In genomic region chr4:133625621-133626071, GRCm38 (mm10) we compare ENCODE assay signal across 9 mouse cellular contexts. TPM values are rescaled to one million over a fixed set of nuclear protein-coding genes. Genes with fewer than 3 reads are reported as not detected.
DNase-seq lines count a peak whose midpoint lies in the region; ATAC-seq lines count a peak whose summit lies in the region.
"Had no signal": no experiment of that assay in that cellular context is flagged by ENCODE, and none has a peak within 500 bp of the region (broad histone marks: within the 10 kb centered on the region; RNA-seq: fewer than 3 reads in every experiment).

No protein-coding gene starts in this region.

- no peak overlapping the region for H3K27ac ChIP-seq in midbrain, embryonic 11.5 days (ENCODE audit: low read depth, low read length)
- H3K27ac ChIP-seq in midbrain, embryonic 15.5 days, result no peak overlapping the region
- H3K27ac ChIP-seq in embryonic facial prominence, embryonic 13.5 days, result peak overlapping the region; percentile 28; the same call in 1 of the 2 replicates
- H3K27ac ChIP-seq in intestine, embryonic 15.5 days, result 0 out of 2 replicates have a peak overlapping the region, but pooled peaks have one; percentile 3
- peak overlapping the region; percentile 72 for H3K27ac ChIP-seq in stomach, embryonic 16.5 days (ENCODE audit: low read length)

- no peak overlapping the region for H3K4me3 ChIP-seq in midbrain, embryonic 11.5 days (ENCODE audit: low read depth, low read length)
- H3K4me3 ChIP-seq in midbrain, embryonic 15.5 days, result no peak overlapping the region
- no peak overlapping the region for H3K4me3 ChIP-seq in embryonic facial prominence, embryonic 13.5 days
- H3K4me3 ChIP-seq in intestine, embryonic 15.5 days (replicated peaks), result no peak overlapping the region
- no peak overlapping the region for H3K4me3 ChIP-seq in stomach, embryonic 16.5 days (replicated peaks; ENCODE audit: low read length)
- H3K4me3 ChIP-seq: erythroblast, embryonic 14.5 days had no signal

- no peak overlapping the region for H3K4me2 ChIP-seq in midbrain, embryonic 11.5 days
- no peak overlapping the region for H3K4me2 ChIP-seq in midbrain, embryonic 15.5 days
- H3K4me2 ChIP-seq in embryonic facial prominence, embryonic 13.5 days, result no peak overlapping the region
- H3K4me2 ChIP-seq in intestine, embryonic 15.5 days (replicated peaks), result no peak overlapping the region
- no peak overlapping the region for H3K4me2 ChIP-seq in stomach, embryonic 16.5 days (ENCODE audit: low read depth, low read length)

- DNase-seq in midbrain, embryonic 11.5 days (ENCODE audit: low spot score, missing footprints), result peak; percentile 83
- peak; percentile 87 to 92 for DNase-seq in lung, adult 18-20 months
- DNase-seq in right cerebral cortex, postnatal 4 days, result no peak
- no peak for DNase-seq in right cerebral cortex, postnatal 14 days

- H3K27me3 ChIP-seq in midbrain, embryonic 11.5 days (ENCODE audit: control insufficient read depth, insufficient read depth, low read length), result no peaks in the 10 kb centered on the region
- H3K27me3 ChIP-seq in midbrain, embryonic 15.5 days (replicated peaks), result no peaks in the 10 kb centered on the region
- H3K27me3 ChIP-seq in embryonic facial prominence, embryonic 13.5 days, result no peaks in the 10 kb centered on the region
- H3K27me3 ChIP-seq in intestine, embryonic 15.5 days (replicated peaks), result no peaks in the 10 kb centered on the region
- no peaks in the 10 kb centered on the region for H3K27me3 ChIP-seq in stomach, embryonic 16.5 days (ENCODE audit: control insufficient read depth, insufficient read depth, low read length)

- peaks cover 6% of the 10 kb centered on the region for H3K36me3 ChIP-seq in midbrain, embryonic 11.5 days (ENCODE audit: control insufficient read depth, insufficient read depth, low read length)
- H3K36me3 ChIP-seq in midbrain, embryonic 15.5 days (replicated peaks), result peaks cover 8% of the 10 kb centered on the region; the same call in 1 of the 2 replicates
- peaks cover 46% of the 10 kb centered on the region for H3K36me3 ChIP-seq in embryonic facial prominence, embryonic 13.5 days
- H3K36me3 ChIP-seq in intestine, embryonic 15.5 days, result 0 out of 2 replicates have a peak, but pooled peaks cover 3% of the 10 kb centered on the region
- no peaks in the 10 kb centered on the region for H3K36me3 ChIP-seq in stomach, embryonic 16.5 days (ENCODE audit: control insufficient read depth, insufficient read depth, low read length)

- H3K4me1 ChIP-seq in midbrain, embryonic 11.5 days (ENCODE audit: control insufficient read depth, insufficient read depth, low read length), result no peaks in the 10 kb centered on the region
- peaks cover 6% of the 10 kb centered on the region; the same call in 1 of the 2 replicates for H3K4me1 ChIP-seq in midbrain, embryonic 15.5 days
- peaks cover 6% of the 10 kb centered on the region for H3K4me1 ChIP-seq in embryonic facial prominence, embryonic 13.5 days
- no peaks in the 10 kb centered on the region for H3K4me1 ChIP-seq in intestine, embryonic 15.5 days (replicated peaks)
- peaks cover 4% of the 10 kb centered on the region; the same call in 1 of the 2 replicates for H3K4me1 ChIP-seq in stomach, embryonic 16.5 days (ENCODE audit: control insufficient read depth, insufficient read depth, low read length)

- no peaks in the 10 kb centered on the region for H3K9me3 ChIP-seq in midbrain, embryonic 11.5 days (ENCODE audit: control insufficient read depth, low read length)
- no peaks in the 10 kb centered on the region for H3K9me3 ChIP-seq in midbrain, embryonic 15.5 days
- H3K9me3 ChIP-seq in embryonic facial prominence, embryonic 13.5 days, result no peaks in the 10 kb centered on the region
- H3K9me3 ChIP-seq in intestine, embryonic 15.5 days, result no peaks in the 10 kb centered on the region
- H3K9me3 ChIP-seq in stomach, embryonic 16.5 days (replicated peaks; ENCODE audit: control insufficient read depth, low read length), result no peaks in the 10 kb centered on the region

- ATAC-seq in midbrain, embryonic 11.5 days (ENCODE audit: low FRiP score), result no peak
- ATAC-seq in midbrain, embryonic 15.5 days (replicated peaks), result no peak
- ATAC-seq in embryonic facial prominence, embryonic 13.5 days (ENCODE audit: insufficient number of reproducible peaks, insufficient read depth, low FRiP score, low TSS enrichment, low read depth), result no peak
- ATAC-seq in intestine, embryonic 15.5 days, result 0 out of 2 replicates have a peak, but pooled peaks have one; percentile 23
- peak; percentile 39; the same call in 1 of the 2 replicates for ATAC-seq in stomach, embryonic 16.5 days (ENCODE audit: insufficient read depth, low FRiP score)

- WGBS in midbrain, embryonic 11.5 days, result 44% methylated on average over 11 of the region's 11 CpGs
- 44% methylated on average over 11 of the region's 11 CpGs for WGBS in midbrain, embryonic 15.5 days
- 43% methylated on average over 11 of the region's 11 CpGs for WGBS in embryonic facial prominence, embryonic 13.5 days
- WGBS in intestine, embryonic 15.5 days, result 73% methylated on average over 11 of the region's 11 CpGs
- 65% methylated on average over 11 of the region's 11 CpGs for WGBS in stomach, embryonic 16.5 days

- no peak overlapping the region for H3K9ac ChIP-seq in midbrain, embryonic 11.5 days (ENCODE audit: low read length)
- H3K9ac ChIP-seq in midbrain, embryonic 15.5 days, result no peak overlapping the region
- 0 out of 2 replicates have a peak overlapping the region, but pooled peaks have one; percentile 16 for H3K9ac ChIP-seq in embryonic facial prominence, embryonic 13.5 days
- no peak overlapping the region for H3K9ac ChIP-seq in intestine, embryonic 15.5 days
- no peak overlapping the region for H3K9ac ChIP-seq in stomach, embryonic 16.5 days (ENCODE audit: low read length)

RNA-seq across cellular contexts. Expression of gene Sfn, which starts 23.7 kb away (rescaled TPM):
- polyA plus RNA-seq in midbrain, embryonic 11.5 days (2014; fragmentation: Nextera tagmentation; extraction: Ambion mirVana), result 6.0 and 7.8 TPM in 2 replicates
- polyA plus RNA-seq in midbrain, embryonic 15.5 days (2015; fragmentation: Nextera tagmentation; extraction: Ambion mirVana), result 1.2 and 3.4 TPM in 2 replicates
- polyA plus RNA-seq in embryonic facial prominence, embryonic 13.5 days (2015; fragmentation: Nextera tagmentation; extraction: Ambion mirVana), result 130 and 142 TPM in 2 replicates
- polyA plus RNA-seq in intestine, embryonic 15.5 days (2015; fragmentation: Nextera tagmentation; extraction: Ambion mirVana), result 47.4 and 51.0 TPM in 2 replicates
- 339 and 468 TPM in 2 replicates for polyA plus RNA-seq in stomach, embryonic 16.5 days (2015; fragmentation: Nextera tagmentation; extraction: Ambion mirVana)

RNA-seq across cellular contexts. Expression of gene Zdhhc18, which starts 24.3 kb away (rescaled TPM):
- 1.8 and 3.5 TPM in 2 replicates for polyA plus RNA-seq in midbrain, embryonic 11.5 days (2014; fragmentation: Nextera tagmentation; extraction: Ambion mirVana)
- polyA plus RNA-seq in midbrain, embryonic 15.5 days (2015; fragmentation: Nextera tagmentation; extraction: Ambion mirVana), result 6.4 and 9.3 TPM in 2 replicates
- polyA plus RNA-seq in embryonic facial prominence, embryonic 13.5 days (2015; fragmentation: Nextera tagmentation; extraction: Ambion mirVana), result 3.9 and 4.2 TPM in 2 replicates
- polyA plus RNA-seq in intestine, embryonic 15.5 days (2015; fragmentation: Nextera tagmentation; extraction: Ambion mirVana), result 2.0 and 4.1 TPM in 2 replicates
- polyA plus RNA-seq in stomach, embryonic 16.5 days (2015; fragmentation: Nextera tagmentation; extraction: Ambion mirVana), result 2.0 and 3.4 TPM in 2 replicates

RNA-seq across cellular contexts. Expression of gene Gpn2, which starts 41.5 kb away (rescaled TPM):
- polyA plus RNA-seq in midbrain, embryonic 11.5 days (2014; fragmentation: Nextera tagmentation; extraction: Ambion mirVana), result 24.2 and 28.6 TPM in 2 replicates
- 18.2 and 21.2 TPM in 2 replicates for polyA plus RNA-seq in midbrain, embryonic 15.5 days (2015; fragmentation: Nextera tagmentation; extraction: Ambion mirVana)
- polyA plus RNA-seq in embryonic facial prominence, embryonic 13.5 days (2015; fragmentation: Nextera tagmentation; extraction: Ambion mirVana), result 16.4 and 21.2 TPM in 2 replicates
- 16.5 and 19.8 TPM in 2 replicates for polyA plus RNA-seq in intestine, embryonic 15.5 days (2015; fragmentation: Nextera tagmentation; extraction: Ambion mirVana)
- polyA plus RNA-seq in stomach, embryonic 16.5 days (2015; fragmentation: Nextera tagmentation; extraction: Ambion mirVana), result 13.8 and 14.3 TPM in 2 replicates

RNA-seq across cellular contexts. Expression of gene Pigv, which starts 46.8 kb away (rescaled TPM):
- 9.6 and 12.4 TPM in 2 replicates for polyA plus RNA-seq in midbrain, embryonic 11.5 days (2014; fragmentation: Nextera tagmentation; extraction: Ambion mirVana)
- polyA plus RNA-seq in midbrain, embryonic 15.5 days (2015; fragmentation: Nextera tagmentation; extraction: Ambion mirVana), result 16.0 and 16.2 TPM in 2 replicates
- 17.1 and 17.4 TPM in 2 replicates for polyA plus RNA-seq in embryonic facial prominence, embryonic 13.5 days (2015; fragmentation: Nextera tagmentation; extraction: Ambion mirVana)
- polyA plus RNA-seq in intestine, embryonic 15.5 days (2015; fragmentation: Nextera tagmentation; extraction: Ambion mirVana), result 16.9 and 17.7 TPM in 2 replicates
- polyA plus RNA-seq in stomach, embryonic 16.5 days (2015; fragmentation: Nextera tagmentation; extraction: Ambion mirVana), result 17.9 and 20.1 TPM in 2 replicates

RNA-seq across cellular contexts. Expression of gene Gpatch3, which starts 51.1 kb away (rescaled TPM):
- polyA plus RNA-seq in midbrain, embryonic 11.5 days (2014; fragmentation: Nextera tagmentation; extraction: Ambion mirVana), result 6.8 and 7.8 TPM in 2 replicates
- 8.1 and 9.1 TPM in 2 replicates for polyA plus RNA-seq in midbrain, embryonic 15.5 days (2015; fragmentation: Nextera tagmentation; extraction: Ambion mirVana)
- polyA plus RNA-seq in embryonic facial prominence, embryonic 13.5 days (2015; fragmentation: Nextera tagmentation; extraction: Ambion mirVana), result 9.5 and 9.9 TPM in 2 replicates
- polyA plus RNA-seq in intestine, embryonic 15.5 days (2015; fragmentation: Nextera tagmentation; extraction: Ambion mirVana), result 6.7 and 7.1 TPM in 2 replicates
- polyA plus RNA-seq in stomach, embryonic 16.5 days (2015; fragmentation: Nextera tagmentation; extraction: Ambion mirVana), result 3.9 and 4.2 TPM in 2 replicates

Comparison
In these comparisons a context has a peak if more than half of its experiments do, and no peak if none do; other contexts are left out.
1. ATAC-seq: peak in intestine, embryonic 15.5 days (single experiment) and stomach, embryonic 16.5 days (single experiment); none in midbrain, embryonic 11.5 days (single experiment), midbrain, embryonic 15.5 days (single experiment) and embryonic facial prominence, embryonic 13.5 days (single experiment).
2. DNase-seq: peak in midbrain, embryonic 11.5 days (single experiment) and lung, adult 18-20 months (2 of 2); none in right cerebral cortex, postnatal 4 days (single experiment) and right cerebral cortex, postnatal 14 days (single experiment).
3. H3K27ac ChIP-seq: peak in embryonic facial prominence, embryonic 13.5 days (single experiment), intestine, embryonic 15.5 days (single experiment) and stomach, embryonic 16.5 days (single experiment); none in midbrain, embryonic 11.5 days (single experiment) and midbrain, embryonic 15.5 days (single experiment).